Mouse (Mus musculus): ENCODE data around the gene Aym1. TPM values are rescaled to one million over a fixed set of nuclear protein-coding genes. Genes with fewer than 3 reads are reported as not detected.
A peak's percentile ranks its signal among the peaks of the same experiment; 100 is the strongest.

The Aym1 gene
- polyA plus RNA-seq, 1 experiment from 2014 or later: not detected

GRCm38 (mm10) chr5:113402702-113403101, 45.6 kb downstream of the Aym1 start:
- Histone ChIP-seq H3K27me3 (replicated peaks; ENCODE audit: control insufficient read depth, insufficient read depth, low read length) (no peaks in the 10 kb centered on the region), H3K27ac (replicated peaks; ENCODE audit: low read depth, low read length) (no peak overlapping the region), H3K9me3 (ENCODE audit: control insufficient read depth, low read length) (0 out of 2 replicates have a peak, but pooled peaks cover 5% of the 10 kb centered on the region), H3K4me3 (ENCODE audit: low read depth, low read length) (no peak overlapping the region), H3K4me2 (ENCODE audit: low read depth, low read length) (no peak overlapping the region), H3K4me1 (ENCODE audit: control insufficient read depth, insufficient read depth, low read length) (no peaks in the 10 kb centered on the region), H3K9ac (ENCODE audit: low read depth, low read length) (no peak overlapping the region), H3K36me3 (ENCODE audit: control insufficient read depth, insufficient read depth, low read length) (no peaks in the 10 kb centered on the region)
- WGBS: 64% methylated on average over 11 of the region's 11 CpGs
- DNase-seq (ENCODE audit: low spot score): no peak
- no peak for ATAC-seq (ENCODE audit: low read depth)

- Histone ChIP-seq H3K27ac (replicated peaks; ENCODE audit: low read depth, low read length) (no peak overlapping the region), H3K4me1 (ENCODE audit: control insufficient read depth, insufficient read depth, low read length) (no peaks in the 10 kb centered on the region; the same call in 1 of the 2 replicates), H3K4me3 (ENCODE audit: low read depth, low read length) (no peak overlapping the region), H3K4me2 (ENCODE audit: low read depth, low read length) (no peak overlapping the region), H3K36me3 (ENCODE audit: control insufficient read depth, insufficient read depth, low read length) (no peaks in the 10 kb centered on the region), H3K9me3 (ENCODE audit: control insufficient read depth, low read length) (no peaks in the 10 kb centered on the region), H3K9ac (ENCODE audit: low read depth, low read length) (no peak overlapping the region), H3K27me3 (replicated peaks; ENCODE audit: control insufficient read depth, insufficient read depth, low read length) (no peaks in the 10 kb centered on the region)
- DNase-seq (ENCODE audit: low spot score): peak; percentile 68
- WGBS: 5% methylated on average over 3 of the region's 3 CpGs
- no peak for ATAC-seq (ENCODE audit: low read depth)
These were observed 50.3 kb downstream of the Aym1 start for GRCm38 (mm10) chr5:113407346-113407745.

Small RNAs within 50 kb of the gene (microRNA-seq; reads per million reads assigned to microRNA genes)
- not detected for gene Mir7229 (ENCODE audit: borderline number of aligned reads)
- gene Mir7230 (ENCODE audit: borderline number of aligned reads): not detected

Other genes with a start within 250 kb of the Aym1 start
- 8.8 and 9.2 TPM in 2 replicates for gene 2900026A02Rik, start 136.1 kb upstream of the Aym1 start, polyA plus RNA-seq (2014; fragmentation: Nextera tagmentation; extraction: Ambion mirVana)
- gene Tmem211, start 130.4 kb upstream of the Aym1 start, polyA plus RNA-seq (2014; fragmentation: Nextera tagmentation; extraction: Ambion mirVana): 0.69 and 1.0 TPM in 2 replicates
- 2.0 and 3.5 TPM in 2 replicates for gene Sgsm1, start 46.5 kb upstream of the Aym1 start, polyA plus RNA-seq (2014; fragmentation: Nextera tagmentation; extraction: Ambion mirVana)
- 6.4 and 8.7 TPM in 2 replicates for gene Wscd2, start 133.0 kb downstream of the Aym1 start, polyA plus RNA-seq (2014; fragmentation: Nextera tagmentation; extraction: Ambion mirVana)

Data from embryonic facial prominence, embryonic 14.5 days (tissue).